Mouse (Mus musculus): ENCODE results near the gene Lyg1.

- TF ChIP-seq EP300 (IDR thresholded peaks at IDR 0.05; ENCODE audit: insufficient read depth, low read depth, low read length) (no peak), CTCF (IDR thresholded peaks at IDR 0.05; ENCODE audit: low read depth, low read length) (no peak)
Observed at GRCm38 (mm10) chr1:37968746-37969145, 11.2 kb upstream of the Lyg1 start.

Measured in ES-Bruce4 (cell line).